Mouse (Mus musculus) MEL (cell line): ENCODE measurements around the gene Stard5. TPM values are rescaled to one million over a fixed set of nuclear protein-coding genes. Genes with fewer than 3 reads are reported as not detected.

Source experiments
- DNase-seq: peaks from one replicate; pipeline ENCODE4 v3.0.0; 2011; ENCODE audit warnings: low read depth, low spot score
- H3K27ac ChIP-seq: 2 replicates; pipeline ENCODE4 v1.5.1; 2012; ENCODE audit warnings: low read depth, mild to moderate bottlenecking, control low read depth, low read length, moderate library complexity; ENCODE audit not compliant: control insufficient read depth
- H3K27me3 ChIP-seq, 2 experiments: fragments of 150-350 bp in 1 of 2; sonication (generic) in 1 of 2; 2 replicates each; pipeline ENCODE4 v1.6.1; 2012; ENCODE audit warnings: low read length in 2 of 2, mild to moderate bottlenecking in 2 of 2, improper control_type of control experiment in 1 of 2, moderate library complexity in 1 of 2; ENCODE audit not compliant: insufficient read depth in 2 of 2, control insufficient read depth in 1 of 2
- H3K36me3 ChIP-seq, 2 experiments: 2 replicates each; pipeline ENCODE4 v1.6.1; 2012 to 2014; ENCODE audit warnings: low read length in 2 of 2, improper control_type of control experiment in 1 of 2, inconsistent platforms in 1 of 2, mild to moderate bottlenecking in 1 of 2; ENCODE audit not compliant: insufficient read depth in 2 of 2, control insufficient read depth in 1 of 2
- H3K4me1 ChIP-seq, 2 experiments: fragments of 150-350 bp in 1 of 2; sonication (generic) in 1 of 2; 2 replicates each; pipeline ENCODE4 v1.6.1; 2012; ENCODE audit warnings: low read length in 2 of 2, improper control_type of control experiment in 1 of 2, mild to moderate bottlenecking in 1 of 2; ENCODE audit not compliant: insufficient read depth in 2 of 2, control insufficient read depth in 1 of 2
- H3K4me3 ChIP-seq, 2 experiments: fragments of 150-350 bp in 1 of 2; sonication (generic) in 1 of 2; 2 replicates each; pipeline ENCODE4 v1.5.1; 2012; ENCODE audit warnings: low read depth in 2 of 2, low read length in 2 of 2, mild to moderate bottlenecking in 2 of 2, moderate library complexity in 2 of 2, control low read depth in 1 of 2, improper control_type of control experiment in 1 of 2; ENCODE audit not compliant: control insufficient read depth in 1 of 2, insufficient read depth in 1 of 2
- H3K79me2 ChIP-seq: 2 replicates; pipeline ENCODE4 v1.6.1; 2012; ENCODE audit warnings: mild to moderate bottlenecking, low read length, moderate library complexity; ENCODE audit not compliant: control insufficient read depth, poor library complexity, insufficient read depth
- H3K9ac ChIP-seq: 2 replicates; pipeline ENCODE4 v1.6.1; 2012; ENCODE audit warnings: low read depth, mild to moderate bottlenecking, control low read depth, low read length, moderate library complexity; ENCODE audit not compliant: control insufficient read depth, poor library complexity, severe bottlenecking
- H3K9me3 ChIP-seq: fragments of 150-350 bp; sonication (generic); replicated peaks from 2 replicates; pipeline ENCODE4 v1.6.1; 2012; ENCODE audit warnings: mild to moderate bottlenecking, low read length, improper control_type of control experiment, moderate library complexity; ENCODE audit not compliant: insufficient read depth
- BHLHE40 ChIP-seq: IDR thresholded peaks from 2 replicates; pipeline ENCODE4 v1.6.1; 2012; ENCODE audit warnings: low read depth, mild to moderate bottlenecking, inconsistent platforms, low read length, improper control_type of control experiment, borderline replicate concordance
- CHD2 ChIP-seq: IDR thresholded peaks from 2 replicates; pipeline ENCODE4 v1.6.1; 2011; ENCODE audit warnings: low read length, improper control_type of control experiment
- CTCF ChIP-seq, 3 experiments: IDR thresholded peaks in 2 of 3; conservative IDR thresholded peaks in 1 of 3; 2 replicates each; pipeline ENCODE4 v1.5.1; 2011 to 2012; ENCODE audit warnings: low read length in 3 of 3, low read depth in 2 of 3, mild to moderate bottlenecking in 2 of 3, improper control_type of control experiment in 1 of 3, inconsistent platforms in 1 of 3, mixed read lengths in 1 of 3, moderate library complexity in 1 of 3; ENCODE audit not compliant: control insufficient read depth in 1 of 3, insufficient read depth in 1 of 3, poor library complexity in 1 of 3, severe bottlenecking in 1 of 3
- ELF1 ChIP-seq: IDR thresholded peaks from 2 replicates; pipeline ENCODE4 v1.6.1; 2014; ENCODE audit warnings: low read depth, mild to moderate bottlenecking, inconsistent platforms, low read length, improper control_type of control experiment, moderate library complexity
- EP300 ChIP-seq, 2 experiments: IDR thresholded peaks; 2 replicates each; pipeline ENCODE4 v1.6.1; 2011; ENCODE audit warnings: improper control_type of control experiment in 2 of 2, low read length in 2 of 2, low read depth in 1 of 2, mild to moderate bottlenecking in 1 of 2
- ETS1 ChIP-seq: IDR thresholded peaks from 2 replicates; pipeline ENCODE4 v1.6.1; 2012; ENCODE audit warnings: low read depth, mild to moderate bottlenecking, inconsistent platforms, low read length, improper control_type of control experiment, moderate library complexity
- GABPA ChIP-seq: IDR thresholded peaks from 2 replicates; pipeline ENCODE4 v1.6.1; 2012; ENCODE audit warnings: low read depth, mild to moderate bottlenecking, inconsistent platforms, low read length, improper control_type of control experiment, moderate library complexity
- GATA1 ChIP-seq: IDR thresholded peaks from 2 replicates; pipeline ENCODE4 v1.6.1; 2011; ENCODE audit warnings: low read depth, low read length, improper control_type of control experiment
- HCFC1 ChIP-seq: IDR thresholded peaks from 2 replicates; pipeline ENCODE4 v1.6.1; 2012; ENCODE audit warnings: low read depth, mild to moderate bottlenecking, inconsistent platforms, low read length, improper control_type of control experiment, moderate library complexity
- KAT2A ChIP-seq: conservative IDR thresholded peaks from 2 replicates; pipeline ENCODE4 v1.6.1; 2012; ENCODE audit warnings: low read depth, low read length, improper control_type of control experiment, inconsistent platforms
- MAZ ChIP-seq: IDR thresholded peaks from 2 replicates; pipeline ENCODE4 v1.6.1; 2012; ENCODE audit warnings: low read depth, mild to moderate bottlenecking, inconsistent platforms, low read length, improper control_type of control experiment
- MEF2A ChIP-seq: IDR thresholded peaks from 2 replicates; pipeline ENCODE4 v1.6.1; 2014; ENCODE audit warnings: low read depth, mild to moderate bottlenecking, inconsistent platforms, low read length, improper control_type of control experiment; ENCODE audit not compliant: poor library complexity, insufficient replicate concordance, severe bottlenecking; ENCODE audit errors: extremely low read depth
- MYC ChIP-seq: IDR thresholded peaks from 2 replicates; pipeline ENCODE4 v1.6.1; 2011; ENCODE audit warnings: low read depth, mild to moderate bottlenecking, low read length, improper control_type of control experiment, moderate library complexity
- NELFE ChIP-seq: IDR thresholded peaks from 2 replicates; pipeline ENCODE4 v1.6.1; 2011; ENCODE audit warnings: low read depth, low read length, improper control_type of control experiment
- NRF1 ChIP-seq: IDR thresholded peaks from 2 replicates; pipeline ENCODE4 v1.6.1; 2014; ENCODE audit warnings: low read depth, mild to moderate bottlenecking, inconsistent platforms, low read length, improper control_type of control experiment, moderate library complexity; ENCODE audit not compliant: poor library complexity, insufficient read depth, severe bottlenecking
- RAD21 ChIP-seq: IDR thresholded peaks from 2 replicates; pipeline ENCODE4 v1.6.1; 2011; ENCODE audit warnings: mild to moderate bottlenecking, low read depth, low read length, improper control_type of control experiment
- RCOR1 ChIP-seq: IDR thresholded peaks from 2 replicates; pipeline ENCODE4 v1.6.1; 2012; ENCODE audit warnings: low read depth, mild to moderate bottlenecking, inconsistent platforms, low read length, improper control_type of control experiment
- SIN3A ChIP-seq: IDR thresholded peaks from 2 replicates; pipeline ENCODE4 v1.6.1; 2012; ENCODE audit warnings: low read length, improper control_type of control experiment, inconsistent platforms
- SMC3 ChIP-seq: IDR thresholded peaks from 2 replicates; pipeline ENCODE4 v1.6.1; 2011; ENCODE audit warnings: low read depth, low read length, improper control_type of control experiment
- TAL1 ChIP-seq: IDR thresholded peaks from 2 replicates; pipeline ENCODE4 v1.6.1; 2012; ENCODE audit warnings: mild to moderate bottlenecking, inconsistent platforms, low read length, moderate library complexity, mixed read lengths
- TBP ChIP-seq: IDR thresholded peaks from 2 replicates; pipeline ENCODE4 v1.8.0; 2011; ENCODE audit warnings: low read depth, low read length, improper control_type of control experiment
- TCF12 ChIP-seq: IDR thresholded peaks from 2 replicates; pipeline ENCODE4 v1.6.1; 2014; ENCODE audit warnings: low read depth, mild to moderate bottlenecking, inconsistent platforms, low read length, improper control_type of control experiment, moderate library complexity
- UBTF ChIP-seq: IDR thresholded peaks from 2 replicates; pipeline ENCODE4 v1.6.1; 2012; ENCODE audit warnings: low read depth, mild to moderate bottlenecking, inconsistent platforms, low read length, improper control_type of control experiment, moderate library complexity, borderline replicate concordance; ENCODE audit not compliant: insufficient read depth
- ZC3H11A ChIP-seq: IDR thresholded peaks from 2 replicates; pipeline ENCODE4 v1.6.1; 2012; ENCODE audit warnings: low read depth, mild to moderate bottlenecking, inconsistent platforms, low read length, improper control_type of control experiment
- ZKSCAN1 ChIP-seq: IDR thresholded peaks from 2 replicates; pipeline ENCODE4 v1.6.1; 2012; ENCODE audit warnings: low read depth, mild to moderate bottlenecking, inconsistent platforms, low read length, improper control_type of control experiment, moderate library complexity
- polyA plus RNA-seq, 2 experiments: library from polyadenylated mRNA; stranded (reverse) in 1 of 2; unstranded in 1 of 2; fragments of >175 nt in 1 of 2; fragments of >200 nt in 1 of 2; gene quantifications; 2 replicates each; pipeline versions ENCODE4 v1.2.1 to v1.2.4; 2012; ENCODE audit warnings: low replicate concordance in 2 of 2, low read depth in 1 of 2; ENCODE audit not compliant: insufficient read length in 2 of 2, insufficient read depth in 1 of 2, missing spikeins in 1 of 2
- total RNA-seq: library from RNA; depleted of rRNA; stranded (reverse); fragments of 300-350 nt; gene quantifications from 2 replicates; pipeline ENCODE4 v1.2.3, GENCODE M21; 2012

Gene Stard5
- total and polyA plus RNA-seq, 3 experiments: 2.3 to 3.1 TPM; not detected in 1

- no peaks in the 10 kb centered on the region for H3K36me3 ChIP-seq
- DNase-seq: no peak
- H3K9me3 ChIP-seq: no peaks in the 10 kb centered on the region
- TF ChIP-seq NRF1 (no peak), GABPA (no peak), RCOR1 (no peak), KAT2A (no peak), CHD2 (no peak), MYC (no peak), BHLHE40 (no peak), ETS1 (no peak), NELFE (no peak), SIN3A (no peak), RAD21 (peak; percentile 2; the same call in 1 of the 2 replicates), CTCF (IDR thresholded peaks at IDR 0.05 in 2 of 3, conservative IDR thresholded peaks at IDR 0.05 in 1 of 3; ENCODE audit: control insufficient read depth in 1 of 3, insufficient read depth in 1 of 3, low read depth in 2 of 3, low read length in 3 of 3, poor library complexity in 1 of 3, severe bottlenecking in 1 of 3) (peak in 1 of 3 experiments; percentile 18; a peak in 1 of 6 replicates), HCFC1 (peak; percentile 19), GATA1 (no peak)
- no peaks in the 10 kb centered on the region for H3K79me2 ChIP-seq
- H3K27ac ChIP-seq: no peak overlapping the region
- no peaks in the 10 kb centered on the region for H3K27me3 ChIP-seq
- peaks cover 0 to 5% of the 10 kb centered on the region in 2 experiments; a peak in 1 of 4 replicates for H3K4me1 ChIP-seq
- H3K4me3 ChIP-seq: peak overlapping the region; percentile 67 to 88
- H3K9ac ChIP-seq: peak overlapping the region; percentile 71
Observed at GRCm38 (mm10) chr7:83631073-83631827, 509 bp upstream of the Stard5 start.

- Histone ChIP-seq H3K79me2 (no peaks in the 10 kb centered on the region), H3K9me3 (no peaks in the 10 kb centered on the region), H3K27ac (no peak overlapping the region), H3K27me3 (no peaks in the 10 kb centered on the region), H3K9ac (peak overlapping the region; percentile 72; the same call in 1 of the 2 replicates), H3K4me3 (peak overlapping the region; percentile 78 to 88), H3K36me3 (no peaks in the 10 kb centered on the region), H3K4me1 (peaks cover 0 to 5% of the 10 kb centered on the region in 2 experiments; a peak in 1 of 4 replicates)
- DNase-seq: no peak
- TF ChIP-seq GABPA (no peak), GATA1 (no peak), MEF2A (no peak), EP300 (IDR thresholded peaks at IDR 0.05; ENCODE audit: low read depth in 1 of 2, low read length in 2 of 2) (no peak), TCF12 (no peak), ZKSCAN1 (no peak), TBP (no peak), MAZ (no peak), HCFC1 (no peak), TAL1 (no peak), SMC3 (no peak), ELF1 (no peak), ZC3H11A (no peak), MYC (no peak), CHD2 (no peak), UBTF (no peak), ETS1 (no peak)
Observed at GRCm38 (mm10) chr7:83632682-83633120, 942 bp downstream of the Stard5 start.
